Mouse (Mus musculus) heart, postnatal 0 days (tissue): ENCODE measurements at regions not wholly inside any gene's neighbourhood (a gene's known extent, or its start where the extent isn't known, plus 50 kb on each side); places are given as distances from the start of the nearest gene placed in this dataset.

ENCODE experiments used
- ATAC-seq: fragments of 200-750 bp; cut with Nextera tagmentation; 2 replicates; pipeline ENCODE4 v1.8.0; 2017; ENCODE audit warnings: low read depth, moderate number of reproducible peaks, moderate library complexity; ENCODE audit not compliant: insufficient read depth
- DNase-seq: peaks from one replicate; pipeline ENCODE4 v3.0.0-alpha.2; 2016; ENCODE audit warnings: low spot score
- H3K27ac ChIP-seq: fragments of 300-500 bp; sonication (generic); 2 replicates; pipeline ENCODE4 v1.5.1; 2014; ENCODE audit warnings: low read depth, mild to moderate bottlenecking
- H3K27me3 ChIP-seq: fragments of 300-500 bp; sonication (generic); 2 replicates; pipeline ENCODE4 v1.6.1; 2014; ENCODE audit warnings: low read length, mixed read lengths; ENCODE audit not compliant: control insufficient read depth, insufficient read depth
- H3K36me3 ChIP-seq: fragments of 300-500 bp; sonication (generic); replicated peaks from 2 replicates; pipeline ENCODE4 v1.6.1; 2014; ENCODE audit warnings: low read length, mixed read lengths; ENCODE audit not compliant: control insufficient read depth, insufficient read depth
- H3K4me1 ChIP-seq: fragments of 300-500 bp; sonication (generic); 2 replicates; pipeline ENCODE4 v1.6.1; 2014; ENCODE audit warnings: antibody characterized with exemption; ENCODE audit not compliant: control insufficient read depth, insufficient read depth
- H3K4me2 ChIP-seq: fragments of 300-500 bp; sonication (generic); 2 replicates; pipeline ENCODE4 v1.6.1; 2014; ENCODE audit warnings: low read depth, mild to moderate bottlenecking, low read length, moderate library complexity
- H3K4me3 ChIP-seq: fragments of 300-500 bp; sonication (generic); 2 replicates; pipeline ENCODE4 v1.5.1; 2014; ENCODE audit warnings: low read depth, low read length
- H3K9ac ChIP-seq: fragments of 300-500 bp; sonication (generic); replicated peaks from 2 replicates; pipeline ENCODE4 v1.6.1; 2014; ENCODE audit warnings: low read depth, low read length, mixed read lengths
- H3K9me3 ChIP-seq: fragments of 300-500 bp; sonication (generic); replicated peaks from 2 replicates; pipeline ENCODE4 v1.6.1; 2016; ENCODE audit warnings: low read length; ENCODE audit not compliant: control insufficient read depth
- CTCF ChIP-seq: IDR thresholded peaks from 2 replicates; pipeline ENCODE4 v1.5.1; 2016; ENCODE audit warnings: antibody characterized with exemption, control low read depth, low read depth
- EP300 ChIP-seq: IDR thresholded peaks from 2 replicates; pipeline ENCODE4 v1.6.1; 2016; ENCODE audit warnings: antibody characterized with exemption, low read depth
- WGBS: fragments of 180-500 bp; shearing (Covaris S2); extraction: QIAGEN DNeasy Blood & Tissue Kit; methylation state at CpG from one replicate; pipeline ENCODE4 v1.1.7; 2014; 5-methylcytosine and 5-hydroxymethylcytosine counted together

DNA sequence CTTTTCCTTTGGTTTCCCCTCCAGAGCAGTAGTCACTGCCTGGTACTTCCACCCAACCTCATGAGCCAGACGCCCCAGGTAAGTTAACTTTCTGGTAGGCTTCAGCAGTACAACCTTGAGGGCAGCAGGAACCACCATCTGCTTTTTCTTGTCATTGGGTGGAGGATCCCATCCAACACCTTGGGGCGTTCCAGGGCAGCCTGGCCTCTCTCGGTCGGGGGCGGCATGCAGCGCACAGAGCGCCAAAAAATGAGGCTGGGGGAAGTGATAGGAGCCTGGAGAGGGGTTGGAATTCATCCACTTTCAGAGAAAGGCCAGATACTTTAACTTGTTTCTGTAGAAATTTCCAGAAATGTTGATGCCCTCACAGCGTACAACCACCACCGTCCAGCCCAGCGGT lies 130.2 kb downstream of the 1190002N15Rik start:
- WGBS = 91% methylated on average over 10 of the region's 10 CpGs
- Histone ChIP-seq H3K4me2 (no peak overlapping the region), H3K9me3 (no peaks in the 10 kb centered on the region), H3K27ac (no peak overlapping the region), H3K4me1 (0 out of 2 replicates have a peak, but pooled peaks cover 5% of the 10 kb centered on the region), H3K4me3 (no peak overlapping the region), H3K9ac (no peak overlapping the region), H3K27me3 (no peaks in the 10 kb centered on the region), H3K36me3 (no peaks in the 10 kb centered on the region)
- ATAC-seq (no peak), DNase-seq (no peak)
- TF ChIP-seq CTCF = no peak
- TF ChIP-seq EP300 = no peak

DNA sequence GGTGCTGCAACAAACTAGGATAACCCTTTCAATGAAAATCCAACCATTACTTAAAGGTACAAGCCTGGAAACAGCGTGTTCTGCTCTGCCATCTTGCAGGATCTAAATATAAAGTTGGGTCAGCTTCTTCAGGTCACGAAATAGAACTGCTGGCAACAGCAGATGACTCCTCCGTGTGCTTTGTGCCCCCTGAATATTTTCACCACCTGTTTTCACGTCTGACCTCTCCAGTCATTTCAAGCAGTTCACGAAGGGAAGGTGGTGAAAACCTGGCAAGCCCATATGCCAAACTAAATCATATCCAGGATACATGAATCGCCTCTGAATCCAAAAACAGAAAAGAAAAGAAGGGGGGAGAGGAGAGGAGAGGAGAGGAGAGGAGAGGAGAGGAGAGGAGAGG lies 133.3 kb downstream of the 1190002N15Rik start:
- H3K4me1 ChIP-seq = 0 out of 2 replicates have a peak, but pooled peaks cover 5% of the 10 kb centered on the region
- H3K4me2 ChIP-seq = no peak overlapping the region
- H3K27me3 ChIP-seq = no peaks in the 10 kb centered on the region
- H3K4me3 ChIP-seq = no peak overlapping the region
- TF ChIP-seq CTCF (no peak), EP300 (no peak)
- H3K9me3 ChIP-seq = no peaks in the 10 kb centered on the region
- 30% methylated on average over 6 of the region's 6 CpGs for WGBS
- DNase-seq (no peak), ATAC-seq (no peak)
- H3K9ac ChIP-seq = no peak overlapping the region
- H3K27ac ChIP-seq = no peak overlapping the region
- no peaks in the 10 kb centered on the region for H3K36me3 ChIP-seq

DNA sequence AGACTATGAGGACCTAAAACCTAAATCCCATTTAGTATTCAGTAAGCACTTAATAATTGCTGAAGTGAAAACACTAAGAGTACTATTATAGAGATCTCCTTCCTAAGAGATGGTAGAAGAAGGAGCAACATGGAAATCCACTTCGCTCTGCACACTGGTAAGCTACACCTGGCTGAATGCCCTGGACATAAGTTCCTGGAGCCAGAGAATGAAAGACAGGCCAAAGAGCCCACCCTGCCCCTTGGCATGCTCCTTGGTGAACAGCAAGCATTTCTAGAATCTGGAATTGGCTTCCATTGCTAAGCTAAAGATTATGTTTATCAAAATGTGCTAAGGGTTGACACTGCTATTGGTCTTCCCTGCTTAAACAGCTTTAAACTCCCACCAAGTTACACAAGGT lies 137.3 kb downstream of the 1190002N15Rik start:
- H3K4me2 ChIP-seq = no peak overlapping the region
- ATAC-seq (no peak), DNase-seq (no peak)
- H3K36me3 ChIP-seq = no peaks in the 10 kb centered on the region
- no peaks in the 10 kb centered on the region for H3K4me1 ChIP-seq
- no peak overlapping the region for H3K9ac ChIP-seq
- no peak overlapping the region for H3K27ac ChIP-seq
- H3K27me3 ChIP-seq = no peaks in the 10 kb centered on the region
- TF ChIP-seq CTCF = no peak
- TF ChIP-seq EP300 = no peak
- 94% methylated on average over 1 of the region's 1 CpGs for WGBS
- no peaks in the 10 kb centered on the region for H3K9me3 ChIP-seq
- no peak overlapping the region for H3K4me3 ChIP-seq

DNA sequence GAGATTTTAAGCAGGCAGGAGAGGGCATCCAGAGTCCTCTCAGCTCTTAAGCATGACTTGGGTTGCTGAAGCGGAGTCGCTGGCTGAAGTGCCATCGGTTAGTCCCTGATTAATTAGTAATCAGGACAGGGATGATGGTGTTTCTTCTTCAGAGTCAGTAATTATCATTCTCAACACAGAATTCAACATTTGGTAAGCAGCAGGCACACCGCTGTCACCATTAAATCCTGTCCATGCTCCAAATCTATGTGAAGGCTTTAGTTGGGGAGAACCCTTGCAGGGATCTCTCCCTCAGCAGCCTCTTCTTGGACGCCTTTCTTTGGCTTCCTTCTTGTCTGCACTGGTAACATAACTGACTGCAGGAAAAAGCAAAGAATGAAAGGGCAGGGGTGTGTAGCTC lies 142.7 kb downstream of the 1190002N15Rik start:
- H3K9ac ChIP-seq = no peak overlapping the region
- WGBS = 90% methylated on average over 5 of the region's 5 CpGs

DNA sequence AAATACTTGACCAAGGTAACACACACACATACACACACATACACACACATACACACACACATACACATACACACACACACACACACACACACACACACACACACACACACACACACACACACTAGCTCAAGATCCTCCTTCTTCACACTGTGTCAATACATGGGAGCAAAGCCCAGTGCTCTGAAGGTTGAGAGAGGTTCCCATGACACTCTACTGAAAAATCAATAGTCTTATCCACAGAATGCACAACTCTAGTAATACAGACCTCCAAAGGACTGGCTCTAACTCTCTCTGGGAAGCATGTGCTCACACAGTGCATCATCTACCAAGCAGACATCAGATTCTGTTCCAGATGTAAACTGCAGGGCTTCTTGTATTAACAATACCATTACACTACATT lies 151.7 kb downstream of the 1190002N15Rik start:
- TF ChIP-seq EP300 (no peak), CTCF (no peak)
- no peak for ATAC-seq

More for the DNA sequence above, 142.7 kb downstream of the 1190002N15Rik start:
- Histone ChIP-seq H3K27me3 (no peaks in the 10 kb centered on the region), H3K4me1 (no peaks in the 10 kb centered on the region), H3K27ac (no peak overlapping the region), H3K4me3 (no peak overlapping the region), H3K9me3 (no peaks in the 10 kb centered on the region), H3K4me2 (no peak overlapping the region), H3K36me3 (no peaks in the 10 kb centered on the region)
- ATAC-seq (no peak), DNase-seq (no peak)
- TF ChIP-seq EP300 (no peak), CTCF (no peak)

DNA sequence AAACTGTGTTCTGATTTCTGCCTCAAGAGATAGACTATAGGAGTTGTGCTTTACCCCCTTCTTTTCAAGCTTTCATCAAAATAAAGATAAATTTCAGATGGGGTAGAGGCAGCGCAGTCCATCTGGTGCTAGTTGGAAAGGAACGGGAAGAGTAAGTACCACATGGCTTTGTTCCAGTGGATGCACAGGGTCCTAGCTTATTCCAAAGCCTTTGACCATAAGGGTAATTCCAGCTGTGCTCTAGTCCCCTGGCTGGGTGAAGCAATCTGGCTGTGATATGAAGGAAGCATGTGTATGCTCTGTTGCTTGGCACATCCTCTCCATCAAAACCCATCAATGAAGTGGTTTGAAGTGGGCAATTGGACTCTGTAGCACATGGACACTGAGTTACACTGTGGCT lies 155.6 kb downstream of the 1190002N15Rik start:
- Histone ChIP-seq H3K4me3 (no peak overlapping the region), H3K27ac (no peak overlapping the region), H3K27me3 (no peaks in the 10 kb centered on the region), H3K4me2 (no peak overlapping the region), H3K9ac (no peak overlapping the region), H3K9me3 (no peaks in the 10 kb centered on the region), H3K4me1 (0 out of 2 replicates have a peak, but pooled peaks cover 4% of the 10 kb centered on the region), H3K36me3 (no peaks in the 10 kb centered on the region)
- DNase-seq (no peak), ATAC-seq (no peak)
- 80% methylated on average over 2 of the region's 2 CpGs for WGBS
- TF ChIP-seq EP300 (no peak), CTCF (no peak)

More for the DNA sequence above, 151.7 kb downstream of the 1190002N15Rik start:
- no peaks in the 10 kb centered on the region for H3K9me3 ChIP-seq
- no peaks in the 10 kb centered on the region for H3K4me1 ChIP-seq
- H3K4me3 ChIP-seq = no peak overlapping the region
- no peaks in the 10 kb centered on the region for H3K36me3 ChIP-seq
- no peak for DNase-seq
- no peak overlapping the region for H3K27ac ChIP-seq
- no peaks in the 10 kb centered on the region for H3K27me3 ChIP-seq
- no peak overlapping the region for H3K9ac ChIP-seq
- H3K4me2 ChIP-seq = no peak overlapping the region
